Mouse (Mus musculus) cerebellum, adult 8-10 months (tissue): Measurements from ENCODE around the gene Galnt17.
A peak's percentile ranks its signal among the peaks of the same experiment; 100 is the strongest.

Experiments used
- DNase-seq: peaks from one replicate; pipeline ENCODE4 v3.0.0; 2022

Gene Galnt17

GRCm38 (mm10) chr5:131119896-131120295 is 188.4 kb downstream of the Galnt17 start:
- peak; percentile 25 for DNase-seq

DNA sequence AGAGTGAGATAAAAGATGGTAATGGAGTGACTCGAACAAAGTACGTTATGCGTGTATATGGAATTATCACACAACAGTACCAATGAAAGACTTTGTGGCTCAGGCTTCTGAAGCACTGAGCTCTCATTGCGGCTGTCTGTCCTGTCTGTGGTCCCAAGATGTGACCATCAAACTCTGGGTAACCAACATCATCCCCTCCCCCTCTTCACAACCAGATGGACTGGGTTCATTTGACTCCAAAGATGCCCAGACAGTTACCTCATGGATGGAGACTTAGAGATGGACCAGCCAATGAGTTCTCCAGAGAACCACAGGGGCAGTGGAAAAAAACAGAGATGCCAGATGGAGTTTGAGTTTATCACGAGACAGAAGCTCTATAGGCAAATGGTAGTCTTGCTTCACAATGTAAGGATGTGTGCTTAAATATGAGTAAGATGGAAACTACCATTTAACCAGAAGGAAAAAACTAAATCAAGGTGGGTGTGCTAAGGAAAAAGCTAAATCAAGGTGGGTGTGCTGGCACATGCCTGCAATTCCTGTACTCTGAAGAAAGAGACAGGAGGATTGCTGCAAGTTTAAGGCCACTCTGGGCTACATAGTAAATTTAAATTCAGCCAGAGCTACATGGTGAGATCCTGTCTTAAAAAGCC is 190.8 kb downstream of the Galnt17 start:
- no peak for DNase-seq

GRCm38 (mm10) chr5:131113850-131114470 is 194.3 kb downstream of the Galnt17 start:
- no peak for DNase-seq

DNA sequence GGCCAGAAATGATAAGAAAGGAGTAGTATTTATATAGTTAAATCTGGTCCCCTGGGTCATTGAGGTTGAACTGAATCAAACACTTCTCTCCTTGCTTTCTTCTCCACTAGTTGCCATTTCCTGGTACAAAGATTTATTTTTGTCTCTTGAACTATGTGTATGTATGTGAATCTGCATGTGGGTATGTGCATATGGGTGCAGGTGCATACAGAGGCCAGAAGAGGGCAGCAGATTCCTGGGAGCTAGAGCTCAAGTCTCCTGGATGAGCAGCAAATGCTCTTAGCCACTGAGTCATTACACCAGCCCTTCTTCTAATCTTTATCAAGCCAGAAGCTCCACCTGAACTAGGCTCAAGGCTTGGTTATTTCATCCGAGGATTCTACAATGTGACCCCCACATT is 201.1 kb downstream of the Galnt17 start:
- DNase-seq: no peak

DNA sequence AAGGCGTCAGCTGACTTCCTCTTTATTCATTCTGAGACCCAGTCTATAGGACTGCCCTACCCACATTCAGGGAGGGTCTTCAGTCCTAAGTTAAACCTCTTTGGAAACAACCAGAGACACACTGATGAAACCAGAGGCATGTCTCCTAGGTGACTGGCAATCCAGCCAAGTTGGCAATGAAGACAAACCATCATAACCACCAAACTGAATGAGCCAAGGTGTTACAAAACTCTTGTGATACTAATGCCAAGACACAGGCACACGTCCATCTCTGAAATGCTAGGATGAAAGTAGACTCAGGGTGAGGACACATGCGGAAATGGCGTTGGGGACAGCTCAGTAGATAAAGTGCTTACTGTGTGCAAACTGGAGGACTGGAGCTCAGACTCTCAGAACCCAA is 211.5 kb downstream of the Galnt17 start:
- DNase-seq: no peak

GRCm38 (mm10) chr5:131095635-131096034 is 212.7 kb downstream of the Galnt17 start:
- DNase-seq: no peak

DNA sequence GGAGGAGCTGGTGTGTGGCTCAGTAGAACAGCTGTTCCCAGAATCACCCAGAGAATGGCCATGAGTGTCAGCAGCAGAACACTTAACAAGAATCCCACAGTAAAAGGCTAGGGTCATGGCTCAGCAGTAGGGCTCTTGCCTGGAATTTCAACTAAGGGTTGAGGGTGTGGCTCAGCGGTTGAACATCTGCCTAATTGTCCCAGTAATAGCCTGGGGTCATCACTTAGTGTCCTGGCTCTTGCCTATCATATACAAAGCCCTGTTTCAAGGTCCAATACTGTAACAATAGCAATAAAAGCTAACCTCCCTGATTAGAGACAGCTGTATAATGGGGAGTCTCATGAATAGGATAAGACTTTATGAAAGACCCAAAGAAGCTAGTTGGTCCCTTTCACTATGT is 213.5 kb downstream of the Galnt17 start:
- DNase-seq: no peak

- DNase-seq: no peak
These were observed 214.2 kb downstream of the Galnt17 start for GRCm38 (mm10) chr5:131094138-131094537.

DNA sequence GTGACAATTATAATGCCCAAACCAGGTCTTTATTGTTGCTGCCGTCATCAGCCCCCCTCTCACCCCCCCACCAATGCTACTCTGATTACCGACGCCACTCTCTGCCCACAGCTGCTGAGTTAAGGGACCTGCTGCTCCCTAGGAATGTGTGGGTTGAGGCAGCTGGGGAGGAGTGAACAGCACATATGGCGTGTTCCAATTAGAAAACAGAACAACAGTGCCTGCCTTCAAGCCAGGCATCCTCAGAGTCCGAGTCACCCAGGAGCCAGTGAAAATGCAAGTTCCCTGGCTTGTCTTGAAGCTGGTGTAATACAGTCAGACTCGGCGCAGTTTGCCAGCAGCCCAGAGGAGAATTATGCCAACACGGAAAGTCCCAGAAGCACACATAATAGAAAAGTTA is 218.4 kb downstream of the Galnt17 start:
- no peak for DNase-seq

- DNase-seq: no peak
These were observed 219.4 kb downstream of the Galnt17 start for GRCm38 (mm10) chr5:131088866-131089265.

GRCm38 (mm10) chr5:131083072-131083657 is 225.1 kb downstream of the Galnt17 start:
- peak; percentile 77 for DNase-seq

DNA sequence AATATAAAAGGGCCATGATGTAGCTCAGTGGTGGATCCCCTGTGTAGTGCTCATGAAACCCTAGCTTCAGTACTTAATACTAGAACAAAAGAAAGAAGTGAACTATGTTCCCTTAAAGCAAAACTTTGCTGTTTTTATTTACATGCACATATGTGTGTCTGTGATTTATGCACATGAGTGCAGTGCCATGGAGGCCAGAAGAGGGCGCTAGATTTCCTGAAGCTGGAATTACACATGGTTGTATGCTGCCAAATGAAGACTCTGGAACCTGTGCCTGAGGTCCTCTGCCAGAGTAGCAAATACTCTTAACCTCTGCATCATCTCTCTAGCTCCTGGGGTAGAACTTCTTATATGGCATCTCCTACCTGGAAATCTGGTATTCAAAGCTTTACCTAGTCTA is 230.6 kb downstream of the Galnt17 start:
- DNase-seq: no peak

GRCm38 (mm10) chr5:131075795-131076194 is 232.5 kb downstream of the Galnt17 start:
- no peak for DNase-seq

GRCm38 (mm10) chr5:131074295-131074694 is 234.0 kb downstream of the Galnt17 start:
- no peak for DNase-seq

- peak; percentile 77 for DNase-seq
These were observed 243.1 kb downstream of the Galnt17 start for GRCm38 (mm10) chr5:131065174-131065573.

GRCm38 (mm10) chr5:131048505-131048904 is 259.8 kb downstream of the Galnt17 start:
- DNase-seq: no peak

GRCm38 (mm10) chr5:131043130-131043529 is 265.2 kb downstream of the Galnt17 start:
- DNase-seq: no peak

GRCm38 (mm10) chr5:131040441-131040840 is 267.9 kb downstream of the Galnt17 start:
- no peak for DNase-seq

DNA sequence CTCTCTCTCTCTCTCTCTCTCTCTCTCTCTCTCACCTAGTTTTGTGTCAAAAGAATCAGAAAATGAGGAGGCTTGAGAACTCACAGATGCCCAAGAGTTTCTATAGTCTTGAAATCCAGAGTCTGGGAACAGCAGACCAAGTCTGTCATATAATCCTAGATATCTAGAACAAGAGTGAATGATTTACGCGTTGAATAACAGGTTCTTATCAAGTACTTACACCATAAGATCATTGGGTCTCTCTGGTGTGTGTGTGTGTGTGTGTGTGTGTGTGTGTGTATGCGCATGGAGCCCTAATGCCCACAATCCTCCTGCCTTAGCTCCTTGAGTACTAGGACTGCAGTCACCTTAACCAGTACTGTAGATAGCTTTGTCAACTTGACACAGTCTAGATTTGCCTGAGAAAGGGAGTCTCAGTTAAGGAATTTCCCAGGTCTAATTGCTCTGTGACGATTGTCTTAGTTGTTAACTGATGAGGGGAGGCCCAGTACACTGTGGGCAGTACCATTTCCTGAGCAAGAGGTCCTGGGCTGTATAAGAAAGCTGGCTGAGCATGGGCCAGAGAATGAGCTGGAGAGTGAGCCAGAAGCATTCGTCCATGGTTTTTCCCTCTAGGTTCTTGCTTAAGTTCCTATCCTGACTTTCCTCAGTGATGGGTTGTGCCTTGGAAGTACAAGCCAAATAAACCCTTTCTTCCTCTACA is 268.5 kb downstream of the Galnt17 start:
- no peak for DNase-seq

DNA sequence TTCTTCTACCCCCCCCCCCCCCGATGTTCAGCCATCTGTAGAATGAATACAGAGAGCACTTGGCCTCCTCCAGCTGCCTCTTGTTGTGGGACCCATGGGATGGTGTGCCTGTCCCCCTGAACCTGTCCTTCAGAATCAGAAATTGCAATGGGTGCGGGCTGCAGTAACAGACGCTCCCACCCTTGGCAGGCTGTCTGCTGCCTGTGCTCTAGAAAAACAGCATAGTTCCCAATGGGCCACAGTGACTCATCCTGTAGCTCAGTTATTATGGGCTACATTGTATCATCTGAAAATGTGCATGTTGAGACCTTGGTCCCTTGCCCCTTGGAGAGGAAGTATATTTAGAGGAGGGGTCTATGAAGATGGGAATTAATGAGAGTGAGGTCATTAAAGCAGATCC is 283.8 kb downstream of the Galnt17 start:
- DNase-seq: no peak

- no peak for DNase-seq
These were observed 285.8 kb downstream of the Galnt17 start for GRCm38 (mm10) chr5:131022396-131022993.

GRCm38 (mm10) chr5:131020936-131021335 is 287.4 kb downstream of the Galnt17 start:
- no peak for DNase-seq

- DNase-seq: no peak
These were observed 288.8 kb downstream of the Galnt17 start for GRCm38 (mm10) chr5:131019346-131019965.
